Mouse (Mus musculus): Measurements from ENCODE around the gene Elovl5. TPM values are rescaled to one million over a fixed set of nuclear protein-coding genes. Genes with fewer than 3 reads are reported as not detected.

Elovl5 gene
- polyA plus RNA-seq, 1 experiment, result 45.1 TPM

- Histone ChIP-seq H3K79me2 (ENCODE audit: control insufficient read depth, insufficient read depth) (peaks cover 86% of the 10 kb centered on the region), H3K4me2 (ENCODE audit: low read depth) (peak overlapping the region; percentile 42), H3K4me3 (no peak overlapping the region), H3K36me3 (ENCODE audit: control insufficient read depth, insufficient read depth) (peaks cover 5% of the 10 kb centered on the region), H3ac (ENCODE audit: control insufficient read depth, insufficient read length) (no peak overlapping the region), H3K27me3 (ENCODE audit: control insufficient read depth, insufficient read depth, insufficient read length) (no peaks in the 10 kb centered on the region)
- no peak for TF ChIP-seq MYOG (IDR thresholded peaks at IDR 0.05; ENCODE audit: control insufficient read depth in 1 of 3, insufficient read depth in 1 of 3, insufficient read length in 2 of 3, low read depth in 2 of 3)
- TF ChIP-seq E2F4 (IDR thresholded peaks at IDR 0.05; ENCODE audit: insufficient read depth), result no peak
- no peak for TF ChIP-seq POLR2AphosphoS2 (IDR thresholded peaks at IDR 0.05; ENCODE audit: insufficient read length, low read depth)
Measured at GRCm38 (mm10) chr9:77921366-77922260, 4.4 kb downstream of the Elovl5 start.

- H3K79me2 ChIP-seq (ENCODE audit: control insufficient read depth, insufficient read depth), result peaks cover 95% of the 10 kb centered on the region
- H3K4me2 ChIP-seq (ENCODE audit: low read depth), result no peak overlapping the region
- TF ChIP-seq MYOD1 (IDR thresholded peaks at IDR 0.05; ENCODE audit: control insufficient read depth in 1 of 3, insufficient read length in 2 of 3, low read depth in 2 of 3) (no peak), SRF (IDR thresholded peaks at IDR 0.05; ENCODE audit: control insufficient read depth, insufficient read length, low read depth) (no peak), E2F4 (IDR thresholded peaks at IDR 0.05; ENCODE audit: insufficient read depth) (no peak), POLR2AphosphoS2 (IDR thresholded peaks at IDR 0.05; ENCODE audit: insufficient read length, low read depth) (no peak)
- no peak overlapping the region for H3K4me3 ChIP-seq
- H3ac ChIP-seq (ENCODE audit: control insufficient read depth, insufficient read length), result no peak overlapping the region
- H3K27me3 ChIP-seq (ENCODE audit: control insufficient read depth, insufficient read depth, insufficient read length), result no peaks in the 10 kb centered on the region
- H3K36me3 ChIP-seq (ENCODE audit: control insufficient read depth, insufficient read depth), result peaks cover 5% of the 10 kb centered on the region
Measured at GRCm38 (mm10) chr9:77923774-77924173, 6.6 kb downstream of the Elovl5 start.

GRCm38 (mm10) chr9:77924199-77924598, 7.0 kb downstream of the Elovl5 start:
- H3K79me2 ChIP-seq (ENCODE audit: control insufficient read depth, insufficient read depth), result peaks cover 95% of the 10 kb centered on the region
- TF ChIP-seq TCF3 (IDR thresholded peaks at IDR 0.05; ENCODE audit: insufficient read length, low read depth), result no peak
- no peak for TF ChIP-seq TCF12 (IDR thresholded peaks at IDR 0.05; ENCODE audit: insufficient read depth, poor library complexity, severe bottlenecking)
- no peak for TF ChIP-seq MYOD1 (IDR thresholded peaks at IDR 0.05; ENCODE audit: control insufficient read depth in 1 of 3, insufficient read length in 2 of 3, low read depth in 2 of 3)
- no peak for TF ChIP-seq E2F4 (IDR thresholded peaks at IDR 0.05; ENCODE audit: insufficient read depth)
- no peak for TF ChIP-seq POLR2AphosphoS2 (IDR thresholded peaks at IDR 0.05; ENCODE audit: insufficient read length, low read depth)
- no peak for TF ChIP-seq USF1 (IDR thresholded peaks at IDR 0.05; ENCODE audit: low read depth)
- no peak for TF ChIP-seq MYOG (IDR thresholded peaks at IDR 0.05; ENCODE audit: control insufficient read depth in 1 of 3, insufficient read depth in 1 of 3, insufficient read length in 2 of 3, low read depth in 2 of 3)
- TF ChIP-seq CEBPB (IDR thresholded peaks at IDR 0.05; ENCODE audit: insufficient read depth, poor library complexity, severe bottlenecking), result no peak
- H3K4me3 ChIP-seq, result no peak overlapping the region
- no peaks in the 10 kb centered on the region for H3K27me3 ChIP-seq (ENCODE audit: control insufficient read depth, insufficient read depth, insufficient read length)
- H3ac ChIP-seq (ENCODE audit: control insufficient read depth, insufficient read length), result no peak overlapping the region
- H3K36me3 ChIP-seq (ENCODE audit: control insufficient read depth, insufficient read depth), result peaks cover 5% of the 10 kb centered on the region
- H3K4me2 ChIP-seq (ENCODE audit: low read depth), result no peak overlapping the region

- H3K4me2 ChIP-seq (ENCODE audit: low read depth), result no peak overlapping the region
- peaks cover 5% of the 10 kb centered on the region for H3K36me3 ChIP-seq (ENCODE audit: control insufficient read depth, insufficient read depth)
- no peaks in the 10 kb centered on the region for H3K27me3 ChIP-seq (ENCODE audit: control insufficient read depth, insufficient read depth, insufficient read length)
- TF ChIP-seq TCF12 (IDR thresholded peaks at IDR 0.05; ENCODE audit: insufficient read depth, poor library complexity, severe bottlenecking) (no peak), MAX (IDR thresholded peaks at IDR 0.05; ENCODE audit: low read depth) (no peak), CEBPB (IDR thresholded peaks at IDR 0.05; ENCODE audit: insufficient read depth, poor library complexity, severe bottlenecking) (no peak), E2F4 (IDR thresholded peaks at IDR 0.05; ENCODE audit: insufficient read depth) (no peak)
- peaks cover 90% of the 10 kb centered on the region for H3K79me2 ChIP-seq (ENCODE audit: control insufficient read depth, insufficient read depth)
- H3K4me3 ChIP-seq, result no peak overlapping the region
- H3ac ChIP-seq (ENCODE audit: control insufficient read depth, insufficient read length), result no peak overlapping the region
Measured at GRCm38 (mm10) chr9:77926151-77926550, 9.0 kb downstream of the Elovl5 start.

- H3K4me2 ChIP-seq (ENCODE audit: low read depth), result no peak overlapping the region
- no peaks in the 10 kb centered on the region for H3K27me3 ChIP-seq (ENCODE audit: control insufficient read depth, insufficient read depth, insufficient read length)
- H3K4me3 ChIP-seq, result no peak overlapping the region
- TF ChIP-seq TCF3 (IDR thresholded peaks at IDR 0.05; ENCODE audit: insufficient read length, low read depth) (no peak), TCF12 (IDR thresholded peaks at IDR 0.05; ENCODE audit: insufficient read depth, poor library complexity, severe bottlenecking) (no peak), CEBPB (IDR thresholded peaks at IDR 0.05; ENCODE audit: insufficient read depth, poor library complexity, severe bottlenecking) (no peak), MAX (IDR thresholded peaks at IDR 0.05; ENCODE audit: low read depth) (no peak)
- peaks cover 90% of the 10 kb centered on the region for H3K79me2 ChIP-seq (ENCODE audit: control insufficient read depth, insufficient read depth)
- H3ac ChIP-seq (ENCODE audit: control insufficient read depth, insufficient read length), result no peak overlapping the region
- peaks cover 5% of the 10 kb centered on the region for H3K36me3 ChIP-seq (ENCODE audit: control insufficient read depth, insufficient read depth)
Measured at GRCm38 (mm10) chr9:77926911-77927310, 9.7 kb downstream of the Elovl5 start.

- no peak overlapping the region for H3ac ChIP-seq (ENCODE audit: control insufficient read depth, insufficient read length)
- H3K4me2 ChIP-seq (ENCODE audit: low read depth), result no peak overlapping the region
- H3K27me3 ChIP-seq (ENCODE audit: control insufficient read depth, insufficient read depth, insufficient read length), result no peaks in the 10 kb centered on the region
- H3K79me2 ChIP-seq (ENCODE audit: control insufficient read depth, insufficient read depth), result peaks cover 92% of the 10 kb centered on the region
- H3K36me3 ChIP-seq (ENCODE audit: control insufficient read depth, insufficient read depth), result peaks cover under 1% of the 10 kb centered on the region
- no peak for TF ChIP-seq REST (IDR thresholded peaks at IDR 0.05; ENCODE audit: insufficient read depth, insufficient read length)
- no peak for TF ChIP-seq POLR2AphosphoS2 (IDR thresholded peaks at IDR 0.05; ENCODE audit: insufficient read length, low read depth)
- TF ChIP-seq USF1 (IDR thresholded peaks at IDR 0.05; ENCODE audit: low read depth), result no peak
- TF ChIP-seq MYOG (IDR thresholded peaks at IDR 0.05; ENCODE audit: control insufficient read depth in 1 of 3, insufficient read depth in 1 of 3, insufficient read length in 2 of 3, low read depth in 2 of 3), result no peak
- TF ChIP-seq MAX (IDR thresholded peaks at IDR 0.05; ENCODE audit: low read depth), result no peak
- no peak overlapping the region for H3K4me3 ChIP-seq
Measured at GRCm38 (mm10) chr9:77927431-77927830, 10.3 kb downstream of the Elovl5 start.

Data from myocyte (in vitro differentiated cells).